Mouse (Mus musculus): ENCODE results near the gene Ripor2. TPM values are rescaled to one million over a fixed set of nuclear protein-coding genes. Genes with fewer than 3 reads are reported as not detected.

Gene Ripor2
- polyA plus RNA-seq, 1 experiment: 34.3 TPM

- H3K27ac ChIP-seq (ENCODE audit: control insufficient read depth, insufficient read depth, low read length): no peak overlapping the region
- WGBS: 95% methylated on average over 9 of the region's 9 CpGs
- TF ChIP-seq POLR2A (IDR thresholded peaks at IDR 0.05; ENCODE audit: control insufficient read depth, extremely low read depth, insufficient read depth, low read length, poor library complexity) (no peak), CTCF (IDR thresholded peaks at IDR 0.05; ENCODE audit: borderline replicate concordance, control insufficient read depth, extremely low read depth, insufficient read depth, low read length, poor library complexity) (no peak)
- H3K36me3 ChIP-seq (ENCODE audit: control insufficient read depth, insufficient read depth, low read length): peaks cover 43% of the 10 kb centered on the region
- H3K4me3 ChIP-seq (ENCODE audit: control insufficient read depth, insufficient read depth, low read length): no peak overlapping the region
- DNase-seq: no peak
- peaks cover 17% of the 10 kb centered on the region for H3K4me1 ChIP-seq (replicated peaks; ENCODE audit: control insufficient read depth, insufficient read depth, low read length)
- H3K27me3 ChIP-seq (ENCODE audit: control insufficient read depth, insufficient read depth, low read length): no peaks in the 10 kb centered on the region
Observed at GRCm38 (mm10) chr13:24714360-24714885, 132.4 kb downstream of the Ripor2 start.

- no peak for DNase-seq
- 95% methylated on average over 5 of the region's 5 CpGs for WGBS
- TF ChIP-seq POLR2A (IDR thresholded peaks at IDR 0.05; ENCODE audit: control insufficient read depth, extremely low read depth, insufficient read depth, low read length, poor library complexity): no peak
- TF ChIP-seq CTCF (IDR thresholded peaks at IDR 0.05; ENCODE audit: borderline replicate concordance, control insufficient read depth, extremely low read depth, insufficient read depth, low read length, poor library complexity): no peak
- Histone ChIP-seq H3K36me3 (ENCODE audit: control insufficient read depth, insufficient read depth, low read length) (peaks cover 46% of the 10 kb centered on the region), H3K27me3 (ENCODE audit: control insufficient read depth, insufficient read depth, low read length) (no peaks in the 10 kb centered on the region), H3K4me1 (replicated peaks; ENCODE audit: control insufficient read depth, insufficient read depth, low read length) (peaks cover 9% of the 10 kb centered on the region), H3K4me3 (ENCODE audit: control insufficient read depth, insufficient read depth, low read length) (no peak overlapping the region), H3K27ac (ENCODE audit: control insufficient read depth, insufficient read depth, low read length) (no peak overlapping the region)
Observed at GRCm38 (mm10) chr13:24715601-24716000, 133.6 kb downstream of the Ripor2 start.

GRCm38 (mm10) chr13:24716441-24716840, 134.5 kb downstream of the Ripor2 start:
- no peak overlapping the region for H3K4me3 ChIP-seq (ENCODE audit: control insufficient read depth, insufficient read depth, low read length)
- peaks cover 1% of the 10 kb centered on the region for H3K4me1 ChIP-seq (replicated peaks; ENCODE audit: control insufficient read depth, insufficient read depth, low read length)
- no peak for DNase-seq
- no peaks in the 10 kb centered on the region for H3K27me3 ChIP-seq (ENCODE audit: control insufficient read depth, insufficient read depth, low read length)
- H3K36me3 ChIP-seq (ENCODE audit: control insufficient read depth, insufficient read depth, low read length): peaks cover 49% of the 10 kb centered on the region
- no peak overlapping the region for H3K27ac ChIP-seq (ENCODE audit: control insufficient read depth, insufficient read depth, low read length)
- TF ChIP-seq CTCF (IDR thresholded peaks at IDR 0.05; ENCODE audit: borderline replicate concordance, control insufficient read depth, extremely low read depth, insufficient read depth, low read length, poor library complexity) (no peak), POLR2A (IDR thresholded peaks at IDR 0.05; ENCODE audit: control insufficient read depth, extremely low read depth, insufficient read depth, low read length, poor library complexity) (no peak)
- 95% methylated on average over 9 of the region's 9 CpGs for whole genome bisulfite sequencing

- DNase-seq: no peak
- TF ChIP-seq CTCF (IDR thresholded peaks at IDR 0.05; ENCODE audit: borderline replicate concordance, control insufficient read depth, extremely low read depth, insufficient read depth, low read length, poor library complexity) (no peak), POLR2A (IDR thresholded peaks at IDR 0.05; ENCODE audit: control insufficient read depth, extremely low read depth, insufficient read depth, low read length, poor library complexity) (no peak)
- Histone ChIP-seq H3K27ac (ENCODE audit: control insufficient read depth, insufficient read depth, low read length) (no peak overlapping the region), H3K4me3 (ENCODE audit: control insufficient read depth, insufficient read depth, low read length) (no peak overlapping the region), H3K27me3 (ENCODE audit: control insufficient read depth, insufficient read depth, low read length) (no peaks in the 10 kb centered on the region), H3K4me1 (replicated peaks; ENCODE audit: control insufficient read depth, insufficient read depth, low read length) (no peaks in the 10 kb centered on the region), H3K36me3 (ENCODE audit: control insufficient read depth, insufficient read depth, low read length) (peaks cover 51% of the 10 kb centered on the region)
- 96% methylated on average over 7 of the region's 7 CpGs for WGBS
Observed at GRCm38 (mm10) chr13:24717677-24718076, 135.7 kb downstream of the Ripor2 start.

GRCm38 (mm10) chr13:24721502-24721901, 139.5 kb downstream of the Ripor2 start:
- H3K36me3 ChIP-seq (ENCODE audit: control insufficient read depth, insufficient read depth, low read length): peaks cover 53% of the 10 kb centered on the region
- H3K4me3 ChIP-seq (ENCODE audit: control insufficient read depth, insufficient read depth, low read length): no peak overlapping the region
- 95% methylated on average over 10 of the region's 10 CpGs for WGBS
- no peak overlapping the region for H3K27ac ChIP-seq (ENCODE audit: control insufficient read depth, insufficient read depth, low read length)
- no peaks in the 10 kb centered on the region for H3K27me3 ChIP-seq (ENCODE audit: control insufficient read depth, insufficient read depth, low read length)
- no peak for TF ChIP-seq CTCF (IDR thresholded peaks at IDR 0.05; ENCODE audit: borderline replicate concordance, control insufficient read depth, extremely low read depth, insufficient read depth, low read length, poor library complexity)
- TF ChIP-seq POLR2A (IDR thresholded peaks at IDR 0.05; ENCODE audit: control insufficient read depth, extremely low read depth, insufficient read depth, low read length, poor library complexity): no peak
- H3K4me1 ChIP-seq (replicated peaks; ENCODE audit: control insufficient read depth, insufficient read depth, low read length): no peaks in the 10 kb centered on the region
- DNase-seq: no peak

GRCm38 (mm10) chr13:24723699-24724394, 141.9 kb downstream of the Ripor2 start:
- TF ChIP-seq POLR2A (IDR thresholded peaks at IDR 0.05; ENCODE audit: control insufficient read depth, extremely low read depth, insufficient read depth, low read length, poor library complexity) (no peak), CTCF (IDR thresholded peaks at IDR 0.05; ENCODE audit: borderline replicate concordance, control insufficient read depth, extremely low read depth, insufficient read depth, low read length, poor library complexity) (no peak)
- 94% methylated on average over 8 of the region's 8 CpGs for WGBS
- no peak for DNase-seq
- Histone ChIP-seq H3K4me3 (ENCODE audit: control insufficient read depth, insufficient read depth, low read length) (no peak overlapping the region), H3K4me1 (replicated peaks; ENCODE audit: control insufficient read depth, insufficient read depth, low read length) (no peaks in the 10 kb centered on the region), H3K27me3 (ENCODE audit: control insufficient read depth, insufficient read depth, low read length) (no peaks in the 10 kb centered on the region), H3K27ac (ENCODE audit: control insufficient read depth, insufficient read depth, low read length) (no peak overlapping the region), H3K36me3 (ENCODE audit: control insufficient read depth, insufficient read depth, low read length) (peaks cover 33% of the 10 kb centered on the region)
